Comparison of ENCODE assay signal across 9 mouse cellular contexts in genomic region chr15:78528726-78529411, GRCm38 (mm10). TPM values are rescaled to one million over a fixed set of nuclear protein-coding genes. Genes with fewer than 3 reads are reported as not detected.
DNase-seq lines count a peak whose midpoint lies in the region; ATAC-seq and TF ChIP-seq lines count a peak whose summit lies in the region.
"Had no signal": no experiment of that assay in that cellular context is flagged by ENCODE, and none has a peak within 500 bp of the region (broad histone marks: within the 10 kb centered on the region; RNA-seq: fewer than 3 reads in every experiment).

No protein-coding gene starts in this region.

- no peak for TF ChIP-seq POLR2A in bone marrow, adult 2 months (IDR thresholded peaks at IDR 0.05; ENCODE audit: borderline replicate concordance, control insufficient read depth, low read depth, low read length)

- H3K9ac ChIP-seq in heart, embryonic 15.5 days: peak overlapping the region; percentile 62
- peak overlapping the region; percentile 62 for H3K9ac ChIP-seq in kidney, postnatal 0 days (ENCODE audit: low read depth, low read length)
- H3K9ac ChIP-seq in midbrain, embryonic 16.5 days (ENCODE audit: low read depth, low read length): peak overlapping the region; percentile 61; the same call in 1 of the 2 replicates

- H3K4me3 ChIP-seq in bone marrow, adult 2 months (replicated peaks; ENCODE audit: control insufficient read depth, low read depth, low read length): no peak overlapping the region
- peak overlapping the region; percentile 52 for H3K4me3 ChIP-seq in heart, embryonic 15.5 days
- H3K4me3 ChIP-seq in kidney, postnatal 0 days (replicated peaks; ENCODE audit: low read depth, low read length): peak overlapping the region; percentile 31
- H3K4me3 ChIP-seq in midbrain, embryonic 16.5 days (ENCODE audit: low read depth, low read length): peak overlapping the region; percentile 29; the same call in 1 of the 2 replicates

- H3K27ac ChIP-seq in bone marrow, adult 2 months (ENCODE audit: control insufficient read depth, insufficient read depth, low read depth, low read length, poor library complexity): peak overlapping the region; percentile 21
- H3K27ac ChIP-seq in heart, embryonic 15.5 days: peak overlapping the region; percentile 94
- H3K27ac ChIP-seq in kidney, postnatal 0 days: peak overlapping the region; percentile 85
- no peak overlapping the region for H3K27ac ChIP-seq in midbrain, embryonic 16.5 days (ENCODE audit: low read length)

- no peaks in the 10 kb centered on the region for H3K36me3 ChIP-seq in heart, embryonic 15.5 days
- no peaks in the 10 kb centered on the region for H3K36me3 ChIP-seq in kidney, postnatal 0 days (ENCODE audit: insufficient read depth, low read length)
- H3K36me3 ChIP-seq in midbrain, embryonic 16.5 days (ENCODE audit: control insufficient read depth, insufficient read depth, low read length): no peaks in the 10 kb centered on the region

- H3K9me3 ChIP-seq in heart, embryonic 15.5 days (replicated peaks): no peaks in the 10 kb centered on the region
- H3K9me3 ChIP-seq in kidney, postnatal 0 days (replicated peaks; ENCODE audit: low read length): no peaks in the 10 kb centered on the region
- no peaks in the 10 kb centered on the region for H3K9me3 ChIP-seq in midbrain, embryonic 16.5 days (replicated peaks; ENCODE audit: control insufficient read depth, low read length, poor library complexity, severe bottlenecking)

- H3K27me3 ChIP-seq in heart, embryonic 15.5 days: no peaks in the 10 kb centered on the region
- H3K27me3 ChIP-seq in kidney, postnatal 0 days (ENCODE audit: insufficient read depth, low read length): no peaks in the 10 kb centered on the region
- H3K27me3 ChIP-seq in midbrain, embryonic 16.5 days (ENCODE audit: control insufficient read depth, insufficient read depth, low read depth, low read length): no peaks in the 10 kb centered on the region

- peak; percentile 4; the same call in 1 of the 2 replicates for ATAC-seq in heart, embryonic 15.5 days (replicated peaks; ENCODE audit: insufficient number of reproducible peaks, insufficient read depth, low FRiP score, low read depth)
- ATAC-seq in kidney, postnatal 0 days (replicated peaks; ENCODE audit: low FRiP score, low read depth): 0 out of 2 replicates have a peak, but pooled peaks have one; percentile 1
- no peak for ATAC-seq in midbrain, embryonic 16.5 days

- H3K4me1 ChIP-seq in bone marrow, adult 2 months (ENCODE audit: control insufficient read depth, insufficient read depth, low read length): peaks cover 1% of the 10 kb centered on the region; the same call in 1 of the 2 replicates
- H3K4me1 ChIP-seq in heart, embryonic 15.5 days (replicated peaks): peaks cover 44% of the 10 kb centered on the region
- H3K4me1 ChIP-seq in kidney, postnatal 0 days (replicated peaks; ENCODE audit: insufficient read depth, low read length): peaks cover 30% of the 10 kb centered on the region
- peaks cover 15% of the 10 kb centered on the region for H3K4me1 ChIP-seq in midbrain, embryonic 16.5 days (ENCODE audit: control insufficient read depth, insufficient read depth, low read length)

- 17% methylated on average over 11 of the region's 11 CpGs for WGBS in bone marrow, adult 2 months
- WGBS in heart, embryonic 15.5 days: 34% methylated on average over 11 of the region's 11 CpGs
- WGBS in kidney, postnatal 0 days: 37% methylated on average over 11 of the region's 11 CpGs
- 56% methylated on average over 11 of the region's 11 CpGs for WGBS in midbrain, embryonic 16.5 days

- peak; percentile 65 for DNase-seq in adrenal gland, adult 2 months
- no peak for DNase-seq in adrenal gland, postnatal 4 days (ENCODE audit: low spot score in 2 of 2)
- DNase-seq in kidney, postnatal 0 days (ENCODE audit: low spot score): peak; percentile 73
- DNase-seq in frontal cortex, postnatal 25 days (ENCODE audit: low spot score in 2 of 2): no peak
- DNase-seq in right cerebral cortex, postnatal 10 days (ENCODE audit: low spot score in 2 of 2): no peak

- H3K4me2 ChIP-seq in heart, embryonic 15.5 days: peak overlapping the region; percentile 72
- H3K4me2 ChIP-seq in kidney, postnatal 0 days (ENCODE audit: low read length): peak overlapping the region; percentile 61
- H3K4me2 ChIP-seq in midbrain, embryonic 16.5 days (ENCODE audit: low read length): peak overlapping the region; percentile 58

- TF ChIP-seq CTCF in bone marrow, adult 2 months (IDR thresholded peaks at IDR 0.05; ENCODE audit: control insufficient read depth, insufficient read depth, low read length): no peak
- no peak for TF ChIP-seq CTCF in kidney, postnatal 0 days (IDR thresholded peaks at IDR 0.05; ENCODE audit: low read depth)

RNA-seq across cellular contexts. Expression of gene C1qtnf6, which starts 2.3 kb away (rescaled TPM):
- 10 to 100 TPM; 16.9 to 30.1 TPM for total RNA-seq in adrenal gland, adult 2 months (2021)
- polyA plus RNA-seq in adrenal gland, adult 2 months (2012; rRNA removed): 63.2 and 92.2 TPM in 2 replicates
- total RNA-seq in adrenal gland, postnatal 4 days (2021): 10 to 100 TPM; 81.8 to 93.0 TPM
- 2.4 and 2.7 TPM in 2 replicates for polyA plus RNA-seq in bone marrow, adult 2 months (2011; ENCODE audit: insufficient read depth, insufficient read length, low replicate concordance, missing spikeins)
- polyA plus RNA-seq in heart, embryonic 15.5 days (2015; fragmentation: Nextera tagmentation; extraction: Ambion mirVana): 28.9 and 37.3 TPM in 2 replicates
- 28.2 and 28.4 TPM in 2 replicates for polyA plus RNA-seq in kidney, postnatal 0 days (2015; fragmentation: Nextera tagmentation; extraction: Ambion mirVana)
- 6.7 and 7.8 TPM in 2 replicates for polyA plus RNA-seq in midbrain, embryonic 16.5 days (2015; fragmentation: Nextera tagmentation; extraction: Ambion mirVana)

RNA-seq across cellular contexts. Expression of gene Sstr3, which starts 15.6 kb away (rescaled TPM):
- total RNA-seq in adrenal gland, adult 2 months (2021): 1 to 10 TPM in 1 of 2 experiments, under 1 TPM in 1; 0.43 to 1.6 TPM
- 0.16 and 0.93 TPM in 2 replicates for polyA plus RNA-seq in adrenal gland, adult 2 months (2012; rRNA removed)
- total RNA-seq in adrenal gland, postnatal 4 days (2021): 1 to 10 TPM in 1 of 2 experiments, under 1 TPM in 1; 0.79 to 1.3 TPM
- polyA plus RNA-seq in bone marrow, adult 2 months (2011; ENCODE audit: insufficient read depth, insufficient read length, low replicate concordance, missing spikeins): not detected in 2 replicates
- 0.11 and 0.20 TPM in 2 replicates for polyA plus RNA-seq in heart, embryonic 15.5 days (2015; fragmentation: Nextera tagmentation; extraction: Ambion mirVana)
- 0.17 and 0.28 TPM in 2 replicates for polyA plus RNA-seq in kidney, postnatal 0 days (2015; fragmentation: Nextera tagmentation; extraction: Ambion mirVana)
- polyA plus RNA-seq in midbrain, embryonic 16.5 days (2015; fragmentation: Nextera tagmentation; extraction: Ambion mirVana): 0.15 and 0.16 TPM in 2 replicates
- polyA plus RNA-seq: gonadal fat pad, adult 2 months had no signal

RNA-seq across cellular contexts. Expression of gene Il2rb, which starts 33.8 kb away (rescaled TPM):
- 1 to 10 TPM; 1.3 to 1.5 TPM for total RNA-seq in adrenal gland, adult 2 months (2021)
- 3.8 and 4.9 TPM in 2 replicates for polyA plus RNA-seq in adrenal gland, adult 2 months (2012; rRNA removed)
- 1 to 10 TPM in 1 of 2 experiments, under 1 TPM in 1; 0.64 to 1.3 TPM for total RNA-seq in adrenal gland, postnatal 4 days (2021)
- 3.9 and 7.6 TPM in 2 replicates for polyA plus RNA-seq in bone marrow, adult 2 months (2011; ENCODE audit: insufficient read depth, insufficient read length, low replicate concordance, missing spikeins)
- polyA plus RNA-seq in heart, embryonic 15.5 days (2015; fragmentation: Nextera tagmentation; extraction: Ambion mirVana): 0.30 and 1.9 TPM in 2 replicates
- 0.55 and 1.1 TPM in 2 replicates for polyA plus RNA-seq in kidney, postnatal 0 days (2015; fragmentation: Nextera tagmentation; extraction: Ambion mirVana)
- 0.20 TPM in 1 of 2 replicates, not detected in the other for polyA plus RNA-seq in midbrain, embryonic 16.5 days (2015; fragmentation: Nextera tagmentation; extraction: Ambion mirVana)

RNA-seq across cellular contexts. Expression of gene Rac2, which starts 43.7 kb away (rescaled TPM):
- total RNA-seq in adrenal gland, adult 2 months (2021): 1 to 10 TPM; 8.1 to 9.6 TPM
- polyA plus RNA-seq in adrenal gland, adult 2 months (2012; rRNA removed): 33.4 and 40.2 TPM in 2 replicates
- 10 to 100 TPM in 1 of 2 experiments, 1 to 10 TPM in 1; 9.4 to 10.4 TPM for total RNA-seq in adrenal gland, postnatal 4 days (2021)
- 94.5 and 156 TPM in 2 replicates for polyA plus RNA-seq in bone marrow, adult 2 months (2011; ENCODE audit: insufficient read depth, insufficient read length, low replicate concordance, missing spikeins)
- 9.3 and 52.8 TPM in 2 replicates for polyA plus RNA-seq in heart, embryonic 15.5 days (2015; fragmentation: Nextera tagmentation; extraction: Ambion mirVana)
- polyA plus RNA-seq in kidney, postnatal 0 days (2015; fragmentation: Nextera tagmentation; extraction: Ambion mirVana): 7.0 and 8.8 TPM in 2 replicates
- polyA plus RNA-seq in midbrain, embryonic 16.5 days (2015; fragmentation: Nextera tagmentation; extraction: Ambion mirVana): 1.8 and 2.3 TPM in 2 replicates

Comparison
In these comparisons a context has a peak if more than half of its experiments do, and no peak if none do; other contexts are left out.
1. DNase-seq: peak in adrenal gland, adult 2 months (single experiment) and kidney, postnatal 0 days (single experiment); none in adrenal gland, postnatal 4 days (0 of 2), frontal cortex, postnatal 25 days (0 of 2) and right cerebral cortex, postnatal 10 days (0 of 2).
2. Peak in every context shown above with its lines, with median percentiles within 50 percentile points of each other: H3K4me2 ChIP-seq and H3K9ac ChIP-seq.